Mouse (Mus musculus): ENCODE results near the gene Sox5. TPM values are rescaled to one million over a fixed set of nuclear protein-coding genes. Genes with fewer than 3 reads are reported as not detected.
A peak's percentile ranks its signal among the peaks of the same experiment; 100 is the strongest.
"Not testable (repeated sequence)": the region's sequence is repeated elsewhere in the genome, so short reads cannot be mapped to it uniquely, and the experiment has no call there.

The Sox5 gene
- total RNA-seq, 2 experiments from 2014 or later = 1.4 to 1.5 TPM

GRCm38 (mm10) chr6:144256500-144256899 lies 525.3 kb downstream of the Sox5 start:
- intact Hi-C loops (cut with DNase I) = no loop called here
- peak in 1 of 2 experiments; percentile 10 for DNase-seq

DNA sequence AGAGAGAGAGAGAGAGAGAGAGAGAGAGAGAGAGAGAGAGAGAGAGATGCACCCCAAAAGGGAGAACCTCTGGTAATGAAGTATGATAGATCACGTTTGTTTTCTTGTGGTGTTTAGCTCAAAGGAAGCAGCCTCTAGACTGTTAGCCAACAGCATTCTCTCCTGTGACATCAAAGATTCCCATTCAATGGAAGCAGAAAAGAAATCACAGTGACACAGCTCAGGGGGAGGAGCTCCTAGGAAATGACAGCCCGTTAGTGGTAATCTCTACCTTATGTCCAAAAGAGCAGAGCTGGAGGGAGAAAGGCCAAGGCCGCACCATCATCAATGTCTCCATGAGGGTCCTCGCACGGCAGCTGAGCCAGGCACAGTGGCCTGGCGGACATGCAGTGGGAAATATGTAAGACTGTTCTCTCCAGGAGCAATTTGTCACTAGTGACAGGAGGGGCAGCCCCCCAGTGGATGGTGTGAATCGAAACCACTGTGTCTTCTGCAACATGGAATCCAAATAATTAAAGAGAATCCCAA lies 529.5 kb downstream of the Sox5 start:
- no peak for DNase-seq
- intact Hi-C loops (cut with DNase I) = no loop called here

DNA sequence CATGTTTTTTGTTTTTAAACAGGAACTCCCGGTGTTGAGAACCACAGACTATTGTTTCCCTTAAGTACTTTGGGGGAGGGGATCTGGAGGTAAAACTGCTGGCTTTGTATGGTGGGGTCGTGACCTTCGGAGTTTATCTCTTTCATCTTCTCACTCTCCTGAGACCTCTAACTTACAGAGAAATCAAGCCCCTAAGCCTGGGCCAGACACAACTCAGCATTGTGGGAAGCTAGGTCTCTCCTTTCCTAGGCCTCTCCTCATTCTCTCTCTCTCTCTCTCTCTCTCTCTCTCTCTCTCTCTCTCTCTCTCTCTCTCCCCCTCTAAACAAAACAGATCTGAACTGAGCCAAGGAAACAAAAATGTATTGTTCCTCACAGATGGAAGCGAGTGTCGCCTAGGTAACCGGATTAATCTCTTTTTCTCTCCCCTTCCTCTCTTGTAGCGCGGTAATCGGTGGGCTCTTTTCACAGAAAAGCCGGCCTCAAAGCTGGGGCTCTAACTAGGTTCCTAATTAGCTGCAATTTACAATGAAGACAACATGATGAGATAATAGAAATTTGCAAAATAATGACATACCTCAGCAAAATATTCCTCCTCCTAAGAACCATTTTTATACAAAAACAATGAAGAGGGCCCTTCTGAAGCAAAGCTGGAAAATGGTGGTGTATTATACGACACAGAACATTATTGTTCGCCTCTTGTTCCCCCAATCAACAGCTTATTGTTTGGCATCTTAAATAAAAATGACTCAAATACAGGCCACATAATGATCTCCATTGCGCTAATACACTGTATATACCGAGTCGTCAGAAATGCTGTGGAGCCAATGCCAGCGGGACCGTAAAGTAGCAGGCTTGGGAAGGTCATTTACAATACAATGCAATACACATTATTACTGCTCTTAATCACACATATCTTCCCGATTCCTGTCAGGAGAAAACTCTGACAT lies 530.3 kb downstream of the Sox5 start:
- intact Hi-C loops (cut with DNase I) = no loop called here

GRCm38 (mm10) chr6:144250625-144251181 lies 531.1 kb downstream of the Sox5 start:
- intact Hi-C loops (cut with DNase I) = no loop called here
- no peak for DNase-seq

More for the DNA sequence above, 530.3 kb downstream of the Sox5 start:
- no peak for DNase-seq

DNA sequence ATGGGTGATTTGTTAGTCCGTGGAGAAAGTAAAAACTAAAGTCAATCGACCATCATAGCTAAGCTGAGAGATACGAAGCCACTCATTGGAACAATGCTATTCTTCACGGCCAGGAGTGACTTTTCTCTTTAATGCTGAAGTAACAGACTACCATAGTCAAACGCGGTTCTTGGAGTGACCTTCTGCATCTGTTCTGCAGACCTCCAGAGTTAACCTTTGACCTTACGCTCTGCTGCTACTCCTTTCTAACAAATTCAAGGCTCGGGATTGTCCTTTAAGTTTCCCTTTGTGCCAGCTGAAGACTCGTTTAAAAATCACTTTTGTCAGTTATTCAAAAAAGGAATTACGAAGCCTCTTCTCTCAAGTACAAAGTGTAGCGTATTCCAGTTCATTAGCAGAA lies 545.2 kb downstream of the Sox5 start:
- intact Hi-C loops (cut with DNase I) = no loop called here
- no peak for DNase-seq

GRCm38 (mm10) chr6:144203970-144204369 lies 577.8 kb downstream of the Sox5 start:
- intact Hi-C loops (cut with DNase I) = no loop called here

GRCm38 (mm10) chr6:144203013-144203412 lies 578.8 kb downstream of the Sox5 start:
- no peak for DNase-seq
- intact Hi-C loops (cut with DNase I) = no loop called here

More at GRCm38 (mm10) chr6:144203970-144204369, 577.8 kb downstream of the Sox5 start:
- no peak for DNase-seq

DNA sequence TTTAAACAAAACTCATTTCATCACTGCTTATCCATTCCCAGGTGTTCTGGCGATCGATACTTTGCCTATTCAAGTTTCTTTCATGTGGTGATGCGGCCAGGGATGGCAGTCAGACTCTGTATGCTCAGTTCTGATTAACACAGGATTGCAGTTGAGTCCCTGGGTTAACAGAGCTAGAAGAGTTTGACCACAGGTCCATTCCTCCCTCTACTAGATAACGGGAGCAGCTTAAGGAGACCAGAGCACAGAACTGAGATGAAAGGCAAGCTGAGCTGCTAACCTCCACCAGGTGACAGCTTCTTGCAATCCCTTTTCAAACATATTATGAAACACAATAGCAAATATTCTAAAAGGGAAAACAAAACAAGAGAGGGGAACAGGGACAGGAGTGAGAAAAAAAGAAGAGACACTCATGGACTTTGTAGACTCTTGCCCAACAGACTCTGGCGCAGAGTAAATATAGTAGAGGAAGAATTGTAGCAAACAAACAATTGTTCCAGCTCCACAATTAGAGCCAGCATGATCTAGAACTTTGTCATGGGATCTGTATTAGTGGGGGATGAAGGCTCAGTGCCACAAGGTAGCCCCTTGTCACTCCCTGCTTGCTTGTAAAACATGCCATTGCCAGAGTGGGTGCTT lies 580.3 kb downstream of the Sox5 start:
- intact Hi-C loops (cut with DNase I) = no loop called here
- DNase-seq = no peak

DNA sequence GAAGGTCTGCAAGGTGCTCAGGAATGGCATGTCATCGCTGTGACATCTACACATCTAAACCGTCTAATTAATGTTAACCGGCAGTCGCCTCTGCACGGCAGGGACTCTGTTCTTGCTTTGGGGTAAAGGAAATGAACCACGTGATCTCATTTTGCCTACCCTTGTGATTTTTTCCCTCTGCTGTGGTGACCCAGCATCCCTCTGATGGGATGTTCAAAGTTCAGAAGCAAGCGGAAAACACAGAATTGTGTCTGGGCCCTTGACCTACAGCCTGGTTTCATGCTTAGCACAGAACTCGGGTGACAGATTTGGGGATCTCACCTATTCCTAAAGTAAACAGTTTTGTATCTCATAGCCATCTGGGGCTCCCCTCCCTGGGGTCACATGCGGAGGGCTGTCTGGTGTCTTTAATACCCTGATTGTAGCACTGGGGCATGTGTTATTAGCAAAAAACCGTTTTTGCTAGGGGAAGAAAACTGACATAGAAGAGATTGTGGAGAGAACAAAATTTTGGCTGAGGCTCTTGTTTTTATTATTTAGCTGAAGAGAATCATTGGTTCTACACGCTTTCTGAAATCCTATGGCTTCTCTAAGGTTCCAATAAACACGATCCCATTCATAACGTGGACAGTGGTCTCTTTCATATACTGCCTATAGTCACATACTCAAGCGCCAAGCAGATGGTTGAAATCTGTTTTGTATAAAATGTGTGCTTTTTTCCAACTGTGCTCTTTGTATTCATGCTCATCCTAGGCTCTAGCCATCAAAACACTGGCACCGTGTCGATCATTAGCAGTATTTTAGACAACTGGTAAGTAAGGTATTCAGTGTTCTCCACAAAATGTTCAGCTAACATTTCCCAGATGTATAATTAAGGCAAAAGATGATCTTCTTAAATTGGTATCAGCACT lies 584.3 kb downstream of the Sox5 start:
- intact Hi-C loops (cut with DNase I) = no loop called here
- no peak for DNase-seq

GRCm38 (mm10) chr6:144195934-144196333 lies 585.8 kb downstream of the Sox5 start:
- DNase-seq = no peak
- intact Hi-C loops (cut with DNase I) = no loop called here

- DNase-seq = no peak
- intact Hi-C loops (cut with DNase I) = no loop called here
Measured at GRCm38 (mm10) chr6:144183087-144183486, 598.7 kb downstream of the Sox5 start.

DNA sequence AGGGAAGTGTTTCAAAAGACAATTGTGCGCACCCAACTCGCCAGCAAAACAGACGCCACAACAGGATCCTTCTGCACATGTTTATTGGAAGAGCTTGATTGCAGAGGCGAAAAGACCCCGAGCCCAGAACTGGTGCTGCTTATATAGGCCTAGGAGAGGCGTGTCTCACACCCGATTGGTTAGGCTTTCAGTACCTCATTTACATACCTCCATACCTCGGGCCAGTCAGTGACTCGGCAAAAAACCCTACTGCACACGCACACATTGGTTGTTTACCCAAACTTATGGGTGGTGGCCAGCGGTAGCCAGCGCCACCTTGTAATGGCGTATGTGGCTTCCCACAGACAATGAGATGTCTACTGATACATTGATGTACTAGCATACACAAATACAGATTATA lies 599.3 kb downstream of the Sox5 start:
- intact Hi-C loops (cut with DNase I); DNase-seq: not testable (repeated sequence)

- intact Hi-C loops (cut with DNase I) = no loop called here
- DNase-seq = peak in 1 of 2 experiments; percentile 16
Measured at GRCm38 (mm10) chr6:144181083-144181866, 600.5 kb downstream of the Sox5 start.

DNA sequence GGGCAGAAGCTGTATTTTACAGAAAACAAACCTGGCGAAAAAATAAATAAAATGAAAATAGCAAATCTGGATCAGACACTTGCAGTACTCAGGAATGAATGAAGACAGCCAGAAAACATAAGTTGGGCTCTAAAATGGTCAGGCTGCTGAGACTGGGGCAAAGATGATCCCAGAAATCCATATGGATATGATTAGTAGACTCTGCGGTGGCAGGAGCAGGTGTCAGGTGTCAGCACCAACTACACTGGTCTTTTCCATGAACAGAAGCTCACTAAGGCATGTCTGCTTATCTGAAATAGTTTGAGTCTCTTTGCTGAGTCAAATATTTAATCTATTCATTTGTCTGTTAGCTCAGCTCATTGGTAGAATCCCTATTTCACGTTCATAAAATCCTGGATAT lies 602.7 kb downstream of the Sox5 start:
- DNase-seq = no peak
- intact Hi-C loops (cut with DNase I) = no loop called here

DNA sequence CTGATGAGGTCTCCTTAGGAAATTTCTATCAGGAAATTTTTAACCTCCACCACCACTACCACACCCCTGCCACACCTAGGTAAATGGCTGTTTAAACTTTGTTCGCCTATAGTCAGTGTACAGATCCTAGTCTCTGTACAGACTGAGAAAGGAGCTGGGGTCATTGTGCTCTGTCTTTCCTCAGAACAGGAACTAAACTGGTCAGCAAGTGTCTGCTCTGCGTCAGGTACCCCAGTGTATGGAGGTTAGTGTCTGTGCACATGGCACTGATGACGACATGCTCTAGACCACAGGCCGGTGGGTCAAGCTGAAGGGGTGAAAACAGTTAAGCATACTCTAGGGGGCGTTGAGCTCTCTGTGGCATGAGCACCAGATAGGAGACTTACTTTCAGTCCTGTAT lies 605.1 kb downstream of the Sox5 start:
- DNase-seq = no peak
- intact Hi-C loops (cut with DNase I) = no loop called here

- intact Hi-C loops (cut with DNase I) = no loop called here
- DNase-seq = no peak
Measured at GRCm38 (mm10) chr6:144175590-144175989, 606.2 kb downstream of the Sox5 start.

- no peak for DNase-seq
- intact Hi-C loops (cut with DNase I) = no loop called here
Measured at GRCm38 (mm10) chr6:144170541-144170940, 611.2 kb downstream of the Sox5 start.

DNA sequence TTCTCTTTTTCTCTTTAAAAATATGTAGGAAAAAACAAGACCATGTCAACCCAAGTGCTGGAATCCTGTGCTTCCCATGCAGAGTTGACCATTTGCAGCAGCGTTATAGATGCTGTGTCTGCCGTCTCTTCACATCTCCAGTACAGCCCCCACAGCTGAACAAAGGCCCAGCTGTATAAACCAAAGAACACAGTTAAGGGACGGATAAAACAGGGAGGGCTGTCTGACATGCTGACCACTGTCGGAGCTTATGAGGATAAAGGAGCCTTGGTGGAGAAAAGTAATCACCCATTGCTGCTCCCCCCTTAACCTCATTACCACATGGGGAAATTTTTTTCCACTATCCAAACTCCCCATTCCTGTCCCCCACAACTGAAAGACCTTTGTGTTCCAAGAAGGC lies 612.0 kb downstream of the Sox5 start:
- intact Hi-C loops (cut with DNase I) = no loop called here
- no peak for DNase-seq

Measured in gastrocnemius, postnatal 36 days (tissue).